Mouse (Mus musculus) forebrain, embryonic 13.5 days (tissue): ENCODE results near the gene Rapgef2. TPM values are rescaled to one million over a fixed set of nuclear protein-coding genes. Genes with fewer than 3 reads are reported as not detected.
"Not testable (repeated sequence)": the region's sequence is repeated elsewhere in the genome, so short reads cannot be mapped to it uniquely, and the experiment has no call there.

ENCODE experiments used
- ATAC-seq: fragments of 200-750 bp; cut with Nextera tagmentation; 2 replicates; pipeline ENCODE4 v1.8.0; 2017
- H3K27ac ChIP-seq: fragments of 300-500 bp; sonication (generic); 2 replicates; pipeline ENCODE4 v1.5.1; 2015; ENCODE audit warnings: inconsistent platforms, mild to moderate bottlenecking, moderate library complexity
- H3K27me3 ChIP-seq: fragments of 300-500 bp; sonication (generic); 2 replicates; pipeline ENCODE4 v1.6.1; 2015; ENCODE audit warnings: mild to moderate bottlenecking, inconsistent platforms
- H3K36me3 ChIP-seq: fragments of 300-500 bp; sonication (generic); 2 replicates; pipeline ENCODE4 v1.6.1; 2015; ENCODE audit warnings: mild to moderate bottlenecking, inconsistent platforms; ENCODE audit not compliant: poor library complexity, severe bottlenecking
- H3K4me1 ChIP-seq: fragments of 300-500 bp; sonication (generic); 2 replicates; pipeline ENCODE4 v1.6.1; 2015; ENCODE audit warnings: inconsistent platforms
- H3K4me2 ChIP-seq: fragments of 300-500 bp; sonication (generic); 2 replicates; pipeline ENCODE4 v1.6.1; 2015; ENCODE audit warnings: inconsistent platforms, mild to moderate bottlenecking, moderate library complexity
- H3K4me3 ChIP-seq: fragments of 300-500 bp; sonication (generic); 2 replicates; pipeline ENCODE4 v1.5.1; 2015; ENCODE audit warnings: mild to moderate bottlenecking, inconsistent platforms
- H3K9ac ChIP-seq: fragments of 300-500 bp; sonication (generic); 2 replicates; pipeline ENCODE4 v1.6.1; 2015; ENCODE audit warnings: mild to moderate bottlenecking, inconsistent platforms
- H3K9me3 ChIP-seq: fragments of 300-500 bp; sonication (generic); replicated peaks from 2 replicates; pipeline ENCODE4 v1.6.1; 2016; ENCODE audit warnings: inconsistent platforms
- WGBS: fragments of 180-500 bp; shearing (Covaris S2); methylation state at CpG from one replicate; pipeline ENCODE4 v1.1.7; 2015; 5-methylcytosine and 5-hydroxymethylcytosine counted together
- polyA plus RNA-seq: library from polyadenylated mRNA; unstranded; fragments of >200 nt; fragmentation: Nextera tagmentation; extraction: Ambion mirVana; gene quantifications from 2 replicates; pipeline ENCODE4 v1.2.1, GENCODE M21; 2015

Rapgef2 gene
- polyA plus RNA-seq, 1 experiment from 2014 or later, result 7.7 TPM

GRCm38 (mm10) chr3:79171146-79171545 lies 115.2 kb downstream of the Rapgef2 start:
- 96% methylated on average over 8 of the region's 8 CpGs for WGBS
- not testable (repeated sequence) for H3K4me3 ChIP-seq, H3K27ac ChIP-seq

GRCm38 (mm10) chr3:79168168-79168827 lies 118.0 kb downstream of the Rapgef2 start:
- Histone ChIP-seq H3K9me3 (no peaks in the 10 kb centered on the region), H3K9ac (no peak overlapping the region), H3K36me3 (peaks cover 17% of the 10 kb centered on the region), H3K4me1 (no peaks in the 10 kb centered on the region), H3K4me3 (no peak overlapping the region), H3K4me2 (no peak overlapping the region), H3K27ac (no peak overlapping the region), H3K27me3 (no peaks in the 10 kb centered on the region)
- 80% methylated on average over 2 of the region's 2 CpGs for WGBS
- ATAC-seq, result no peak

More at GRCm38 (mm10) chr3:79171146-79171545, 115.2 kb downstream of the Rapgef2 start:
- not testable (repeated sequence) for H3K9ac ChIP-seq, H3K9me3 ChIP-seq, H3K4me1 ChIP-seq, ATAC-seq, H3K27me3 ChIP-seq, H3K4me2 ChIP-seq
- H3K36me3 ChIP-seq, result peaks cover 17% of the 10 kb centered on the region

- no peak overlapping the region for H3K27ac ChIP-seq
- no peak for ATAC-seq
- WGBS, result 80% methylated on average over 2 of the region's 2 CpGs
- H3K4me1 ChIP-seq, result no peaks in the 10 kb centered on the region
- no peak overlapping the region for H3K4me2 ChIP-seq
- no peak overlapping the region for H3K4me3 ChIP-seq
- H3K9ac ChIP-seq, result no peak overlapping the region
- no peaks in the 10 kb centered on the region for H3K27me3 ChIP-seq
- peaks cover 15% of the 10 kb centered on the region for H3K36me3 ChIP-seq
- no peaks in the 10 kb centered on the region for H3K9me3 ChIP-seq
Observed at GRCm38 (mm10) chr3:79167586-79167985, 118.7 kb downstream of the Rapgef2 start.

- Histone ChIP-seq H3K9me3 (no peaks in the 10 kb centered on the region), H3K4me3 (no peak overlapping the region), H3K27me3 (no peaks in the 10 kb centered on the region), H3K9ac (peak overlapping the region; percentile 48; the same call in 1 of the 2 replicates), H3K4me2 (peak overlapping the region; percentile 39), H3K36me3 (no peaks in the 10 kb centered on the region), H3K4me1 (peaks cover 15% of the 10 kb centered on the region), H3K27ac (peak overlapping the region; percentile 69)
- ATAC-seq, result peak; percentile 39; the same call in 1 of the 2 replicates
- 58% methylated on average over 6 of the region's 6 CpGs for WGBS
Observed at GRCm38 (mm10) chr3:79161834-79162401, 124.4 kb downstream of the Rapgef2 start.

GRCm38 (mm10) chr3:79161093-79161723 lies 125.1 kb downstream of the Rapgef2 start:
- peak; percentile 82 for ATAC-seq
- no peak overlapping the region for H3K4me3 ChIP-seq
- no peaks in the 10 kb centered on the region for H3K27me3 ChIP-seq
- 43% methylated on average over 6 of the region's 6 CpGs for WGBS
- H3K9ac ChIP-seq, result 0 out of 2 replicates have a peak overlapping the region, but pooled peaks have one; percentile 48
- no peaks in the 10 kb centered on the region for H3K9me3 ChIP-seq
- H3K4me1 ChIP-seq, result peaks cover 15% of the 10 kb centered on the region
- H3K4me2 ChIP-seq, result peak overlapping the region; percentile 39
- peak overlapping the region; percentile 69; the same call in 1 of the 2 replicates for H3K27ac ChIP-seq
- H3K36me3 ChIP-seq, result no peaks in the 10 kb centered on the region

- Histone ChIP-seq H3K27ac (no peak overlapping the region), H3K4me1 (peaks cover 16% of the 10 kb centered on the region), H3K4me3 (no peak overlapping the region), H3K27me3 (no peaks in the 10 kb centered on the region), H3K9me3 (no peaks in the 10 kb centered on the region), H3K36me3 (no peaks in the 10 kb centered on the region), H3K4me2 (no peak overlapping the region), H3K9ac (no peak overlapping the region)
- ATAC-seq, result no peak
Observed at GRCm38 (mm10) chr3:79158254-79158653, 128.1 kb downstream of the Rapgef2 start.

GRCm38 (mm10) chr3:79153039-79153487 lies 133.3 kb downstream of the Rapgef2 start:
- no peak overlapping the region for H3K9ac ChIP-seq
- H3K4me2 ChIP-seq, result no peak overlapping the region
- H3K9me3 ChIP-seq, result no peaks in the 10 kb centered on the region
- H3K4me3 ChIP-seq, result no peak overlapping the region
- H3K27ac ChIP-seq, result no peak overlapping the region
- no peaks in the 10 kb centered on the region for H3K36me3 ChIP-seq
- ATAC-seq, result peak; percentile 27; the same call in 1 of the 2 replicates
- no peaks in the 10 kb centered on the region for H3K27me3 ChIP-seq
- WGBS, result 58% methylated on average over 5 of the region's 5 CpGs
- H3K4me1 ChIP-seq, result peaks cover 4% of the 10 kb centered on the region

- H3K36me3 ChIP-seq, result no peaks in the 10 kb centered on the region
- peak overlapping the region; percentile 40 for H3K4me3 ChIP-seq
- H3K27me3 ChIP-seq, result no peaks in the 10 kb centered on the region
- ATAC-seq, result peak; percentile 68
- H3K9ac ChIP-seq, result peak overlapping the region; percentile 71
- 6% methylated on average over 10 of the region's 10 CpGs for WGBS
- peak overlapping the region; percentile 91 for H3K27ac ChIP-seq
- peak overlapping the region; percentile 63 for H3K4me2 ChIP-seq
- no peaks in the 10 kb centered on the region for H3K9me3 ChIP-seq
- peaks cover 43% of the 10 kb centered on the region for H3K4me1 ChIP-seq
Observed at GRCm38 (mm10) chr3:79145407-79146055, 140.8 kb downstream of the Rapgef2 start.

GRCm38 (mm10) chr3:79144672-79145406 lies 141.5 kb downstream of the Rapgef2 start:
- H3K4me1 ChIP-seq, result peaks cover 49% of the 10 kb centered on the region
- 4% methylated on average over 13 of the region's 13 CpGs for WGBS
- peak; percentile 59 for ATAC-seq

GRCm38 (mm10) chr3:79144085-79144484 lies 142.2 kb downstream of the Rapgef2 start:
- H3K27ac ChIP-seq, result no peak overlapping the region
- WGBS, result 35% methylated on average over 6 of the region's 6 CpGs
- H3K4me3 ChIP-seq, result peak overlapping the region; percentile 40
- no peak for ATAC-seq
- H3K4me1 ChIP-seq, result peaks cover 54% of the 10 kb centered on the region
- H3K4me2 ChIP-seq, result peak overlapping the region; percentile 63
- H3K9ac ChIP-seq, result no peak overlapping the region
- no peaks in the 10 kb centered on the region for H3K9me3 ChIP-seq
- H3K27me3 ChIP-seq, result no peaks in the 10 kb centered on the region
- no peaks in the 10 kb centered on the region for H3K36me3 ChIP-seq

More at GRCm38 (mm10) chr3:79144672-79145406, 141.5 kb downstream of the Rapgef2 start:
- no peaks in the 10 kb centered on the region for H3K9me3 ChIP-seq
- peak overlapping the region; percentile 63 for H3K4me2 ChIP-seq
- H3K9ac ChIP-seq, result peak overlapping the region; percentile 71
- H3K36me3 ChIP-seq, result no peaks in the 10 kb centered on the region
- H3K27me3 ChIP-seq, result no peaks in the 10 kb centered on the region
- H3K4me3 ChIP-seq, result peak overlapping the region; percentile 40
- peak overlapping the region; percentile 91 for H3K27ac ChIP-seq

- Histone ChIP-seq H3K36me3 (no peaks in the 10 kb centered on the region), H3K9ac (no peak overlapping the region), H3K4me3 (no peak overlapping the region), H3K4me2 (no peak overlapping the region), H3K27ac (no peak overlapping the region), H3K27me3 (no peaks in the 10 kb centered on the region), H3K4me1 (peaks cover 30% of the 10 kb centered on the region), H3K9me3 (no peaks in the 10 kb centered on the region)
- WGBS, result 14% methylated on average over 3 of the region's 3 CpGs
- peak; percentile 31; the same call in 1 of the 2 replicates for ATAC-seq
Observed at GRCm38 (mm10) chr3:79139245-79139644, 147.1 kb downstream of the Rapgef2 start.
